8 mouse cellular contexts compared by ENCODE assay signal in genomic region chr11:115421328-115421727, GRCm38 (mm10). TPM values are rescaled to one million over a fixed set of nuclear protein-coding genes. Genes with fewer than 3 reads are reported as not detected.
DNase-seq lines count a peak whose midpoint lies in the region; ATAC-seq and TF ChIP-seq lines count a peak whose summit lies in the region.

No protein-coding gene starts in this region.

- no peak for TF ChIP-seq CTCF in layer of hippocampus, adult 2 months (conservative IDR thresholded peaks at IDR 0.05)
- no peak for TF ChIP-seq CTCF in hindbrain, postnatal 0 days (IDR thresholded peaks at IDR 0.05; ENCODE audit: low read depth)

- 52% methylated on average over 1 of the region's 1 CpGs for WGBS in embryonic facial prominence, embryonic 15.5 days
- 27% methylated on average over 1 of the region's 1 CpGs for WGBS in hindbrain, postnatal 0 days

- ATAC-seq in embryonic facial prominence, embryonic 15.5 days (ENCODE audit: insufficient number of reproducible peaks, low FRiP score, low TSS enrichment, low read depth): no peak
- ATAC-seq in hindbrain, postnatal 0 days: no peak

- H3K4me2 ChIP-seq in embryonic facial prominence, embryonic 15.5 days (replicated peaks): peak overlapping the region; percentile 93
- H3K4me2 ChIP-seq in hindbrain, postnatal 0 days (ENCODE audit: low read depth, low read length): peak overlapping the region; percentile 84
- peak overlapping the region; percentile 98 for H3K4me2 ChIP-seq in myocyte (ENCODE audit: low read depth)

- H3K27me3 ChIP-seq in embryonic facial prominence, embryonic 15.5 days: no peaks in the 10 kb centered on the region
- H3K27me3 ChIP-seq in hindbrain, postnatal 0 days (ENCODE audit: insufficient read depth, low read length): no peaks in the 10 kb centered on the region
- no peaks in the 10 kb centered on the region for H3K27me3 ChIP-seq in myocyte (ENCODE audit: control insufficient read depth, insufficient read depth, insufficient read length)

- no peak overlapping the region for H3K9ac ChIP-seq in embryonic facial prominence, embryonic 15.5 days
- H3K9ac ChIP-seq in hindbrain, postnatal 0 days (replicated peaks; ENCODE audit: low read length): no peak overlapping the region

- peaks cover 34% of the 10 kb centered on the region for H3K4me1 ChIP-seq in embryonic facial prominence, embryonic 15.5 days
- H3K4me1 ChIP-seq in hindbrain, postnatal 0 days (ENCODE audit: insufficient read depth, low read length): peaks cover 16% of the 10 kb centered on the region

- peak overlapping the region; percentile 78; the same call in 1 of the 2 replicates for H3K4me3 ChIP-seq in layer of hippocampus, adult 2 months
- H3K4me3 ChIP-seq in embryonic facial prominence, embryonic 15.5 days (replicated peaks): peak overlapping the region; percentile 84
- peak overlapping the region; percentile 93 for H3K4me3 ChIP-seq in hindbrain, postnatal 0 days (ENCODE audit: low read length)
- H3K4me3 ChIP-seq in myocyte: peak overlapping the region; percentile 71

- DNase-seq in layer of hippocampus, adult 2 months (ENCODE audit: low spot score in 2 of 2): no peak
- no peak for DNase-seq in layer of hippocampus, postnatal 36 days
- no peak for DNase-seq in hindbrain, postnatal 0 days (ENCODE audit: low spot score)
- DNase-seq in adrenal gland, postnatal 10 days: no peak
- no peak for DNase-seq in lung, adult 18-20 months
- no peak for DNase-seq in gastrocnemius, adult 8-10 months (ENCODE audit: low spot score in 2 of 2)

- H3ac ChIP-seq in myocyte (ENCODE audit: control insufficient read depth, insufficient read length): no peak overlapping the region

- peaks cover 33% of the 10 kb centered on the region for H3K79me2 ChIP-seq in myocyte (ENCODE audit: control insufficient read depth, insufficient read depth)

- H3K9me3 ChIP-seq in embryonic facial prominence, embryonic 15.5 days (replicated peaks): no peaks in the 10 kb centered on the region
- H3K9me3 ChIP-seq in hindbrain, postnatal 0 days (ENCODE audit: low read length): no peaks in the 10 kb centered on the region

- peaks cover 30% of the 10 kb centered on the region for H3K36me3 ChIP-seq in embryonic facial prominence, embryonic 15.5 days
- peaks cover 22% of the 10 kb centered on the region for H3K36me3 ChIP-seq in hindbrain, postnatal 0 days (ENCODE audit: insufficient read depth, low read length)
- H3K36me3 ChIP-seq in myocyte (ENCODE audit: control insufficient read depth, insufficient read depth): peaks cover 6% of the 10 kb centered on the region

- H3K27ac ChIP-seq in layer of hippocampus, adult 2 months: peak overlapping the region; percentile 89
- H3K27ac ChIP-seq in embryonic facial prominence, embryonic 15.5 days (replicated peaks): no peak overlapping the region
- peak overlapping the region; percentile 90; the same call in 1 of the 2 replicates for H3K27ac ChIP-seq in hindbrain, postnatal 0 days

- TF ChIP-seq POLR2A in myocyte (IDR thresholded peaks at IDR 0.05; ENCODE audit: insufficient read length, low read depth): no peak

TF ChIP-seq in myocyte, 11 proteins besides CTCF, POLR2A, EP300 and RAD21:
- TF ChIP-seq USF1 (IDR thresholded peaks at IDR 0.05; ENCODE audit: low read depth) (no peak), SRF (IDR thresholded peaks at IDR 0.05; ENCODE audit: control insufficient read depth, insufficient read length, low read depth) (no peak), POLR2AphosphoS2 (IDR thresholded peaks at IDR 0.05; ENCODE audit: insufficient read length, low read depth) (no peak), MYOD1 (IDR thresholded peaks at IDR 0.05; ENCODE audit: control insufficient read depth in 1 of 3, insufficient read length in 2 of 3, low read depth in 2 of 3) (no peak), MYOG (IDR thresholded peaks at IDR 0.05; ENCODE audit: control insufficient read depth in 1 of 3, insufficient read depth in 1 of 3, insufficient read length in 2 of 3, low read depth in 2 of 3) (no peak), CEBPB (IDR thresholded peaks at IDR 0.05; ENCODE audit: insufficient read depth, poor library complexity, severe bottlenecking) (no peak)
TF ChIP-seq in myocyte: peak in this region for 0.

RNA-seq across cellular contexts. Expression of gene Kctd2, which starts 1.4 kb away (rescaled TPM):
- 10 to 100 TPM; 74.5 to 74.6 TPM for total RNA-seq in layer of hippocampus, adult 2 months (2021)
- total RNA-seq in layer of hippocampus, postnatal 36 days (2021): 10 to 100 TPM; 69.2 to 77.4 TPM
- 18.1 and 18.5 TPM in 2 replicates for polyA plus RNA-seq in embryonic facial prominence, embryonic 15.5 days (2015; fragmentation: Nextera tagmentation; extraction: Ambion mirVana)
- total RNA-seq in hindbrain, postnatal 0 days (2014; rRNA removed): 19.0 and 21.0 TPM in 2 replicates
- polyA plus RNA-seq in hindbrain, postnatal 0 days (2015; fragmentation: Nextera tagmentation; extraction: Ambion mirVana): 22.1 and 24.5 TPM in 2 replicates
- polyA plus RNA-seq in myocyte (2012; fragmentation: generic; extraction: Trizol): 27.3 TPM
- 10 to 100 TPM; 36.4 to 48.6 TPM for total RNA-seq in adrenal gland, postnatal 10 days (2021)
- 10 to 100 TPM; 15.0 to 18.5 (median 16.4) TPM for total RNA-seq in gastrocnemius, adult 8-10 months (2022)

RNA-seq across cellular contexts. Expression of gene Atp5h, which starts 1.6 kb away (rescaled TPM):
- total RNA-seq in layer of hippocampus, adult 2 months (2021): 100 to 1,000 TPM; 467 to 494 TPM
- total RNA-seq in layer of hippocampus, postnatal 36 days (2021): 100 to 1,000 TPM; 478 to 524 TPM
- polyA plus RNA-seq in embryonic facial prominence, embryonic 15.5 days (2015; fragmentation: Nextera tagmentation; extraction: Ambion mirVana): 815 and 841 TPM in 2 replicates
- total RNA-seq in hindbrain, postnatal 0 days (2014; rRNA removed): 203 and 240 TPM in 2 replicates
- 1,097 and 1,122 TPM in 2 replicates for polyA plus RNA-seq in hindbrain, postnatal 0 days (2015; fragmentation: Nextera tagmentation; extraction: Ambion mirVana)
- 693 TPM for polyA plus RNA-seq in myocyte (2012; fragmentation: generic; extraction: Trizol)
- total RNA-seq in adrenal gland, postnatal 10 days (2021): 1,000 to 10,000 TPM in 1 of 2 experiments, 100 to 1,000 TPM in 1; 968 to 1,066 TPM
- total RNA-seq in gastrocnemius, adult 8-10 months (2022): 100 to 1,000 TPM; 638 to 797 (median 746) TPM

RNA-seq across cellular contexts. Expression of gene Mrpl58, which starts 17.8 kb away (rescaled TPM):
- total RNA-seq in layer of hippocampus, adult 2 months (2021): 100 to 1,000 TPM; 100 to 105 TPM
- total RNA-seq in layer of hippocampus, postnatal 36 days (2021): 100 to 1,000 TPM in 1 of 2 experiments, 10 to 100 TPM in 1; 98.1 to 105 TPM
- polyA plus RNA-seq in embryonic facial prominence, embryonic 15.5 days (2015; fragmentation: Nextera tagmentation; extraction: Ambion mirVana): 167 and 169 TPM in 2 replicates
- 138 and 204 TPM in 2 replicates for total RNA-seq in hindbrain, postnatal 0 days (2014; rRNA removed)
- 205 and 210 TPM in 2 replicates for polyA plus RNA-seq in hindbrain, postnatal 0 days (2015; fragmentation: Nextera tagmentation; extraction: Ambion mirVana)
- polyA plus RNA-seq in myocyte (2012; fragmentation: generic; extraction: Trizol): 201 TPM
- 100 to 1,000 TPM; 147 to 163 TPM for total RNA-seq in adrenal gland, postnatal 10 days (2021)
- 10 to 100 TPM; 79.1 to 92.9 (median 87.4) TPM for total RNA-seq in gastrocnemius, adult 8-10 months (2022)

RNA-seq across cellular contexts. Expression of gene Trim80, which starts 19.0 kb away (rescaled TPM):
- not detected for total RNA-seq in layer of hippocampus, adult 2 months (2021)
- not detected for total RNA-seq in layer of hippocampus, postnatal 36 days (2021)
- polyA plus RNA-seq in embryonic facial prominence, embryonic 15.5 days (2015; fragmentation: Nextera tagmentation; extraction: Ambion mirVana): not detected in 2 replicates
- total RNA-seq in hindbrain, postnatal 0 days (2014; rRNA removed): not detected in 2 replicates
- polyA plus RNA-seq in hindbrain, postnatal 0 days (2015; fragmentation: Nextera tagmentation; extraction: Ambion mirVana): 0.11 TPM in 1 of 2 replicates, not detected in the other
- polyA plus RNA-seq in myocyte (2012; fragmentation: generic; extraction: Trizol): not detected
- total RNA-seq in adrenal gland, postnatal 10 days (2021): under 1 TPM in 1 of 2 experiments, not detected in 1; 0.21 TPM
- total RNA-seq in gastrocnemius, adult 8-10 months (2022): not detected

RNA-seq across cellular contexts. Expression of gene Cdr2l, which starts 39.6 kb away (rescaled TPM):
- 10 to 100 TPM; 21.9 to 26.1 TPM for total RNA-seq in layer of hippocampus, adult 2 months (2021)
- 10 to 100 TPM; 25.3 to 25.7 TPM for total RNA-seq in layer of hippocampus, postnatal 36 days (2021)
- polyA plus RNA-seq in embryonic facial prominence, embryonic 15.5 days (2015; fragmentation: Nextera tagmentation; extraction: Ambion mirVana): 13.7 and 13.8 TPM in 2 replicates
- 70.8 and 72.3 TPM in 2 replicates for total RNA-seq in hindbrain, postnatal 0 days (2014; rRNA removed)
- 17.7 and 18.8 TPM in 2 replicates for polyA plus RNA-seq in hindbrain, postnatal 0 days (2015; fragmentation: Nextera tagmentation; extraction: Ambion mirVana)
- 52.8 TPM for polyA plus RNA-seq in myocyte (2012; fragmentation: generic; extraction: Trizol)
- total RNA-seq in adrenal gland, postnatal 10 days (2021): 10 to 100 TPM; 30.7 to 43.9 TPM
- 1 to 10 TPM in 3 of 4 experiments, under 1 TPM in 1; 0.77 to 1.6 (median 1.1) TPM for total RNA-seq in gastrocnemius, adult 8-10 months (2022)
